Mouse (Mus musculus): ENCODE measurements around the gene Gm10334.
"Not testable (repeated sequence)": the region's sequence is repeated elsewhere in the genome, so short reads cannot be mapped to it uniquely, and the experiment has no call there.

The Gm10334 gene

DNA sequence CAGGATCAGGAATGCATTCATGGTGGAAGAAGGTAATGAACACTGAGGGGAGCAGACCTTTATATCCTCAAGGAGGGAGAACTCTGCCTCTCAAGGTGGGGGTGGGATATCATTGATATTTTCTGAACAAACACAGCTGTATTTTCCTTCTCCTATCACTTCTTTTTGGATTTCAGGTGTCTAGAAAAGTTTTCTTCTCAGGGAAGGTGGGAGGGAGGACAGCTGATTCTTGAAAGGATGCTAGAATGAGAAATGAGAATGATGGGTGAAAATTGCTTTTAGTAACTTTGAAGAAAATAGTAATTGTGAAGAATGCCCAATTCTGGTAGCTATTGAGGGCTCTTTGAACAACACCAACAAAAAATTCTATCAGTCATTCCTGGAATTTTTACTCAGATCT lies at the start of gene Gm10334:
Gene Gm10334, minus strand, starts transcription at position 101 of the 400 bp plus-strand sequence.
- not testable (repeated sequence) for DNase-seq (ENCODE audit: low read depth, low spot score)

DNA sequence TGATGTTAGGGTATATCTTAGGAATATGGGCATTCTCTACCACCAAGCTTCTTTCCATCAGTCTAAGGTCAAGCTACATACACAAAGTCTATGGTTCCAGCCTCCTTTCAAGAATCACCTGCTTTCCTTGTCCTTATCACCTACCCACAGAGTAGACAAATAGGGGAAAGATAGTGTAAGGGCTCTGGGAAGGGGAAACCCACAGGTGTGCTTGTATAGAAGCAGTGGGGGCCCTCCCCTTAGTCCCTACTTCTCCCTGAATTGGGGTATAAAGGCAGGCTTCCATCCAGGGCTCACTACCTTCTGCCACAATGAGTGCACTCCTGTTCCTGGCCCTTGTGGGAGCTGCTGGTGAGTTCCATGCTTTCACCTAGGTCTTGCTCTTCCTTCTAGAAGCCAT lies 12.7 kb upstream of the Gm10334 start, which contains the start of gene Prss1:
Gene Prss1, plus strand, starts transcription at position 301 of the 400 bp plus-strand sequence.
- DNase-seq (ENCODE audit: low read depth, low spot score), result not testable (repeated sequence)

DNA sequence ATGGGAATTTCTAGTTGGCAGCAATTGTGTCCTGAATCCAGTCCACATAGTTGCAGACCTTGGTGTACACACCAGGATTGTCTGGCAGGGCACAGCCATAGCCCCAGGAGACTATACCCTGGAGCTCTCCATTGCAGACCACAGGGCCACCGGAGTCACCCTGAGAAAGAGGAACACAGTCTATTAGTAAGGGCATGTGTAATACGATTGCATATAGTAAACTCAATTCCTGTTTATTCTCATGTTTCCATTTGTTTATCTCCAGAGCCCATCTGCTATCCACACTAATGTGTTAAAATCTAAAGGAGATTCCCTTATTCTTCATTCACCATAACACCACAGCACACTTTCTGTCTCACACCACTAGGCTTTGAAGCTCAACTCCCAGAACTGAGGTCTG lies 3.7 kb downstream of the Gm10334 start:
- not testable (repeated sequence) for DNase-seq (ENCODE audit: low read depth, low spot score)

All from ZHBTc4 (cell line).